Mouse (Mus musculus) heart, embryonic 12.5 days (tissue): ENCODE measurements around the gene Nbeal2. TPM values are rescaled to one million over a fixed set of nuclear protein-coding genes. Genes with fewer than 3 reads are reported as not detected.

Source experiments
- microRNA-seq: library from miRNA; unstranded; fragments of <30 nt; microRNA quantifications from one replicate; pipeline ENCODE4, GENCODE M21; 2017
- polyA plus RNA-seq: library from polyadenylated mRNA; unstranded; fragments of >200 nt; fragmentation: Nextera tagmentation; extraction: Ambion mirVana; gene quantifications from 2 replicates; pipeline ENCODE4 v1.2.1, GENCODE M21; 2016

Gene Nbeal2
- polyA plus RNA-seq, 1 experiment from 2014 or later, result 1.9 TPM

Small RNA genes lying within 50 kb of the gene (microRNA-seq; reads per million reads assigned to microRNA genes)
- gene Mir8107, result not detected

Other genes with a start within 250 kb of the Nbeal2 start
- 13.6 and 14.0 TPM in 2 replicates for gene Ptpn23, start 245.9 kb downstream of the Nbeal2 start, polyA plus RNA-seq
- 0.26 and 0.65 TPM in 2 replicates for gene Ngp, start 234.4 kb downstream of the Nbeal2 start, polyA plus RNA-seq
- gene Klhl18, start 177.5 kb downstream of the Nbeal2 start, polyA plus RNA-seq, result 9.8 and 10.2 TPM in 2 replicates
- gene Kif9, start 177.2 kb downstream of the Nbeal2 start, polyA plus RNA-seq, result 0.74 and 0.86 TPM in 2 replicates
- gene Setd2, start 121.6 kb downstream of the Nbeal2 start, polyA plus RNA-seq, result 26.4 and 28.5 TPM in 2 replicates
- 22.9 and 26.0 TPM in 2 replicates for gene Nradd, start 29.7 kb downstream of the Nbeal2 start, polyA plus RNA-seq
- 120 and 123 TPM in 2 replicates for gene Ccdc12, start 2.3 kb upstream of the Nbeal2 start, polyA plus RNA-seq
- 3,437 and 3,612 TPM in 2 replicates for gene Myl3, start 87.7 kb upstream of the Nbeal2 start, polyA plus RNA-seq
- 45.8 and 46.1 TPM in 2 replicates for gene Pth1r, start 93.0 kb upstream of the Nbeal2 start, polyA plus RNA-seq
- gene Prss42, start 144.0 kb upstream of the Nbeal2 start, polyA plus RNA-seq, result 0.14 TPM in 1 of 2 replicates, not detected in the other
- not detected in 2 replicates for gene Prss44, start 159.8 kb upstream of the Nbeal2 start, polyA plus RNA-seq
- not detected in 2 replicates for gene Prss43, start 172.5 kb upstream of the Nbeal2 start, polyA plus RNA-seq
- gene Prss45, start 180.4 kb upstream of the Nbeal2 start, polyA plus RNA-seq, result not detected in 2 replicates
- gene Prss46, start 190.3 kb upstream of the Nbeal2 start, polyA plus RNA-seq, result not detected in 2 replicates
- gene Prss50, start 203.8 kb upstream of the Nbeal2 start, polyA plus RNA-seq, result 0.97 TPM in 1 of 2 replicates, not detected in the other
- 1.3 and 1.4 TPM in 2 replicates for gene Als2cl, start 225.7 kb upstream of the Nbeal2 start, polyA plus RNA-seq
- 0.06 and 0.65 TPM in 2 replicates for gene Tmie, start 226.0 kb upstream of the Nbeal2 start, polyA plus RNA-seq